Mouse (Mus musculus): ENCODE data around the gene Gfm2. TPM values are rescaled to one million over a fixed set of nuclear protein-coding genes. Genes with fewer than 3 reads are reported as not detected.

Gfm2 gene
- polyA plus RNA-seq, 1 experiment from 2014 or later = 27.8 TPM

GRCm38 (mm10) chr13:97142321-97142720 is 4.6 kb downstream of the Gfm2 start:
- H3K9ac ChIP-seq = no peak overlapping the region
- peaks cover 6% of the 10 kb centered on the region; the same call in 1 of the 2 replicates for H3K4me1 ChIP-seq
- peaks cover 13% of the 10 kb centered on the region; the same call in 1 of the 2 replicates for H3K36me3 ChIP-seq
- no peak for ATAC-seq (ENCODE audit: insufficient read depth, low FRiP score, low read depth)
- no peaks in the 10 kb centered on the region for H3K9me3 ChIP-seq
- H3K27ac ChIP-seq = no peak overlapping the region
- WGBS = 84% methylated on average over 7 of the region's 7 CpGs
- no peak overlapping the region for H3K4me2 ChIP-seq
- H3K27me3 ChIP-seq (replicated peaks) = no peaks in the 10 kb centered on the region
- no peak overlapping the region for H3K4me3 ChIP-seq (replicated peaks)

DNA sequence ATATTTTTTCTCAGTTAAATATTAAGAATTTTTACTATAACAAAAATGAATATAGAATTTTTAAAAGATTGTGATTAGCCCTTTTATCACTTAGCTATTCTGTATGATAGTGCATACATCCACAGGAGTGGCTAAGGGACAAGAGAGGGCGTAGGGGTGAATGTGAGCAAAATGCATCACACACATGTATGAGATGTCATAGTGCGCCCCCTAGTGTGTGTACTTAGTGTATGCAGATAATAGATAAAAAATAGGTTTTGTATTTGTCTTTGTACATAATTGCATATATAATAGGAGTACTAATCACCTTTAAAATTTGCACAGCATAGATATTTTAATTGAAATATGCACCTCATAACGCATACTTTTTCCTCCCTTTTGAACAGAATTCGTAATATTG is 8.1 kb downstream of the Gfm2 start:
- H3K4me2 ChIP-seq = no peak overlapping the region
- peaks cover 21% of the 10 kb centered on the region for H3K36me3 ChIP-seq
- no peak for ATAC-seq (ENCODE audit: insufficient read depth, low FRiP score, low read depth)
- 64% methylated on average over 4 of the region's 4 CpGs for WGBS
- H3K4me1 ChIP-seq = no peaks in the 10 kb centered on the region
- H3K27me3 ChIP-seq (replicated peaks) = no peaks in the 10 kb centered on the region
- no peaks in the 10 kb centered on the region for H3K9me3 ChIP-seq
- H3K4me3 ChIP-seq (replicated peaks) = no peak overlapping the region
- no peak overlapping the region for H3K27ac ChIP-seq
- no peak overlapping the region for H3K9ac ChIP-seq

- ATAC-seq (ENCODE audit: insufficient read depth, low FRiP score, low read depth) = no peak
- H3K4me2 ChIP-seq = no peak overlapping the region
- H3K36me3 ChIP-seq = peaks cover 48% of the 10 kb centered on the region
Observed at GRCm38 (mm10) chr13:97175520-97176264, 38.0 kb downstream of the Gfm2 start.

GRCm38 (mm10) chr13:97176731-97177130 is 39.0 kb downstream of the Gfm2 start:
- Histone ChIP-seq H3K4me2 (no peak overlapping the region), H3K27me3 (replicated peaks) (no peaks in the 10 kb centered on the region), H3K27ac (no peak overlapping the region), H3K9me3 (no peaks in the 10 kb centered on the region), H3K36me3 (peaks cover 48% of the 10 kb centered on the region), H3K9ac (no peak overlapping the region), H3K4me1 (no peaks in the 10 kb centered on the region), H3K4me3 (replicated peaks) (no peak overlapping the region)
- WGBS = 85% methylated on average over 5 of the region's 5 CpGs
- no peak for ATAC-seq (ENCODE audit: insufficient read depth, low FRiP score, low read depth)

More at GRCm38 (mm10) chr13:97175520-97176264, 38.0 kb downstream of the Gfm2 start:
- Histone ChIP-seq H3K27ac (no peak overlapping the region), H3K4me1 (no peaks in the 10 kb centered on the region), H3K4me3 (replicated peaks) (no peak overlapping the region), H3K9ac (no peak overlapping the region), H3K27me3 (replicated peaks) (no peaks in the 10 kb centered on the region), H3K9me3 (no peaks in the 10 kb centered on the region)
- WGBS = 82% methylated on average over 10 of the region's 10 CpGs

DNA sequence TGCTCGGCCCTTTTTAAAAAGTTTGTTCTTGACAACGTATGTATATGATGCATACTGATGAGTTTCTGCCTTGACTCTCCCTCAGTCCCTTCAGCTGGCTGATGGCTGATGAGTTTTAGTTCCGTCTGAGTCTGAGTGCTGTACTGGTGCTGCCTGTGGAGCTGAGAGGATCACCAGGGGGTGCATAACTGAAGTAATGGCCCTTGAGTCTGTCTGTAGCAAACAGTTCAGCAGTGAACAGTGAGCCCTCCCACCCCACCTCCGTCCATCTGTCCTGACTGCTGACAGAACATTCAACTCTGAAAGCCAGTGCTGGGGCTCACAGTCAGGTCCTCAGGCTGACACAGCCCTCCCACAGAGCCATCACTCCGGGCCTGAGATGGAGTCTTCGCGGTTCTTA is 41.2 kb downstream of the Gfm2 start:
- Histone ChIP-seq H3K36me3 (peaks cover 35% of the 10 kb centered on the region), H3K27ac (no peak overlapping the region)
- no peak for ATAC-seq (ENCODE audit: insufficient read depth, low FRiP score, low read depth)

GRCm38 (mm10) chr13:97180113-97180828 is 42.5 kb downstream of the Gfm2 start:
- Histone ChIP-seq H3K4me3 (replicated peaks) (no peak overlapping the region), H3K36me3 (peaks cover 25% of the 10 kb centered on the region), H3K4me1 (0 out of 2 replicates have a peak, but pooled peaks cover 5% of the 10 kb centered on the region), H3K27ac (no peak overlapping the region), H3K9ac (no peak overlapping the region), H3K9me3 (no peaks in the 10 kb centered on the region), H3K27me3 (replicated peaks) (no peaks in the 10 kb centered on the region), H3K4me2 (no peak overlapping the region)
- no peak for ATAC-seq (ENCODE audit: insufficient read depth, low FRiP score, low read depth)
- 81% methylated on average over 6 of the region's 6 CpGs for WGBS

More for the DNA sequence above, 41.2 kb downstream of the Gfm2 start:
- no peak overlapping the region for H3K4me2 ChIP-seq
- no peaks in the 10 kb centered on the region for H3K27me3 ChIP-seq (replicated peaks)
- 80% methylated on average over 7 of the region's 7 CpGs for WGBS
- H3K9ac ChIP-seq = no peak overlapping the region
- H3K9me3 ChIP-seq = no peaks in the 10 kb centered on the region
- H3K4me3 ChIP-seq (replicated peaks) = no peak overlapping the region
- no peaks in the 10 kb centered on the region for H3K4me1 ChIP-seq

DNA sequence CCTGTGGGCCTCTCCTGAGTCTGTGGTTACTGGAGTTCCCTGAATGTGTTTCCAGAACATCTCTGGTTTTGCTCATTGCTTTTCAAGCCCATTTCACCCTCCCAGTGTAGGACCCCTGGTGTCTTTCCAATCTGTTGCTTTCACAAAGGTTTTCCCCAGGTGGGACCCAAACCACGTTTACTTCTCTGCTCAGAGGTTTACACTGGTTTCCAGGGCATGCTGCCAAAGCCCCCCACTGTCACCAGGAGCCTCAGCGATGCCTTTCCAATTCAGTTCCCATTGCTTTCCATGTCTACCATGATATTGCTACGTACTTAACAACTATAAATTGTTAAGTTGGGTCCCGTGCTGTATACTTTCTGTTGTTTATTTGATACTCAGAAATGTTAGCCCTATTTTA is 45.1 kb downstream of the Gfm2 start:
- Histone ChIP-seq H3K4me2 (no peak overlapping the region), H3K4me1 (0 out of 2 replicates have a peak, but pooled peaks cover 5% of the 10 kb centered on the region), H3K9ac (no peak overlapping the region), H3K4me3 (replicated peaks) (no peak overlapping the region), H3K27me3 (replicated peaks) (no peaks in the 10 kb centered on the region), H3K27ac (no peak overlapping the region), H3K9me3 (no peaks in the 10 kb centered on the region), H3K36me3 (peaks cover 8% of the 10 kb centered on the region; the same call in 1 of the 2 replicates)
- no peak for ATAC-seq (ENCODE audit: insufficient read depth, low FRiP score, low read depth)
- WGBS = 80% methylated on average over 4 of the region's 4 CpGs

GRCm38 (mm10) chr13:97184168-97184567 is 46.4 kb downstream of the Gfm2 start:
- WGBS = 65% methylated on average over 2 of the region's 2 CpGs
- Histone ChIP-seq H3K4me2 (no peak overlapping the region), H3K27ac (no peak overlapping the region)

GRCm38 (mm10) chr13:97184656-97185055 is 46.9 kb downstream of the Gfm2 start:
- no peak overlapping the region for H3K4me3 ChIP-seq (replicated peaks)
- H3K36me3 ChIP-seq = no peaks in the 10 kb centered on the region; the same call in 1 of the 2 replicates
- no peak overlapping the region for H3K27ac ChIP-seq
- no peak overlapping the region for H3K4me2 ChIP-seq
- no peak overlapping the region for H3K9ac ChIP-seq
- ATAC-seq (ENCODE audit: insufficient read depth, low FRiP score, low read depth) = no peak
- H3K9me3 ChIP-seq = no peaks in the 10 kb centered on the region
- 0 out of 2 replicates have a peak, but pooled peaks cover 5% of the 10 kb centered on the region for H3K4me1 ChIP-seq
- 38% methylated on average over 5 of the region's 5 CpGs for WGBS
- no peaks in the 10 kb centered on the region for H3K27me3 ChIP-seq (replicated peaks)

More at GRCm38 (mm10) chr13:97184168-97184567, 46.4 kb downstream of the Gfm2 start:
- ATAC-seq (ENCODE audit: insufficient read depth, low FRiP score, low read depth) = no peak
- Histone ChIP-seq H3K9ac (no peak overlapping the region), H3K27me3 (replicated peaks) (no peaks in the 10 kb centered on the region), H3K36me3 (no peaks in the 10 kb centered on the region; the same call in 1 of the 2 replicates), H3K9me3 (no peaks in the 10 kb centered on the region), H3K4me1 (0 out of 2 replicates have a peak, but pooled peaks cover 5% of the 10 kb centered on the region), H3K4me3 (replicated peaks) (no peak overlapping the region)

DNA sequence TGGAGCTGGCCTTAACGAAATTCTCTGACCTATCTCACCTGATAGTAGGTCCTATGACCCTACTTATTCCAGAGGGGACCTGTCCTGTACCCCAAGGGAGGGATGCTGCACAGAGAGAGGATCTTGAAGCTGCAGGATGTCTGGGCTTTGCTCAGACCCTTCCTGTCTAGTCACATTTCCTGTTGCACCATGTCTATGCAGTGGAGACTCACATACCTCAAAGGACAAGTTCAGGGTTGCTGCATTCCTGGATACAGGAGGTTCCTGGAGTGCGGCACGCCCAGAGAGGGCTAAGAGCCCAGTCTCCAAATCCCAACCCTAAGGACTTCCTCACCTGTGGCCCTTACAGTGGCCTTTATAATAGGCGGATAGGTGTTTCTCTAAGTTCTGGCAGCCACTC is 48.6 kb downstream of the Gfm2 start:
- no peak overlapping the region for H3K27ac ChIP-seq
- no peaks in the 10 kb centered on the region for H3K9me3 ChIP-seq
- 75% methylated on average over 4 of the region's 4 CpGs for WGBS
- 0 out of 2 replicates have a peak, but pooled peaks cover 5% of the 10 kb centered on the region for H3K4me1 ChIP-seq
- no peaks in the 10 kb centered on the region; the same call in 1 of the 2 replicates for H3K36me3 ChIP-seq
- H3K9ac ChIP-seq = no peak overlapping the region
- no peak overlapping the region for H3K4me3 ChIP-seq (replicated peaks)
- no peak overlapping the region for H3K4me2 ChIP-seq
- no peaks in the 10 kb centered on the region for H3K27me3 ChIP-seq (replicated peaks)
- ATAC-seq (ENCODE audit: insufficient read depth, low FRiP score, low read depth) = no peak

DNA sequence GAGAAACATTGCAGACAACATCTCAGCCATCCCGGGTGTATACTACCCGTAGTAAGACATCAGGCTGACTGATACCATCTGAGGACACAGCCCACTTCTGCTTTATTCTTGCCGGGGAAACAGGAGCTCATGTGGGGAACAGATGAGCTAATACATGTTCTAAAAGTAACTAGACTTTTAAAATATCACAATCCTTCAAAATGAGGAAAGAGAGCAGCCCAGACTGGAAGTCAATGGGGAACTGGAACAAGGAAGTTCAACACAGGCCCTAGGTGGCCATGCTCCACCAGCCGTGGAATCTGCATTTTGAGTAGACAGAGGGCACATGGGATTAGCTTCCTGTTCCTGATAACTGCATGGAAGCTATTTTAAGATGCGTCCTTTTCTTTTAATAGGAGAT is 50.0 kb downstream of the Gfm2 start:
- H3K4me2 ChIP-seq = no peak overlapping the region
- no peaks in the 10 kb centered on the region; the same call in 1 of the 2 replicates for H3K36me3 ChIP-seq
- 0 out of 2 replicates have a peak, but pooled peaks cover 5% of the 10 kb centered on the region for H3K4me1 ChIP-seq
- H3K9me3 ChIP-seq = no peaks in the 10 kb centered on the region
- H3K27ac ChIP-seq = no peak overlapping the region
- WGBS = 82% methylated on average over 5 of the region's 5 CpGs
- no peak overlapping the region for H3K9ac ChIP-seq
- no peaks in the 10 kb centered on the region for H3K27me3 ChIP-seq (replicated peaks)
- no peak for ATAC-seq (ENCODE audit: insufficient read depth, low FRiP score, low read depth)
- no peak overlapping the region for H3K4me3 ChIP-seq (replicated peaks)

DNA sequence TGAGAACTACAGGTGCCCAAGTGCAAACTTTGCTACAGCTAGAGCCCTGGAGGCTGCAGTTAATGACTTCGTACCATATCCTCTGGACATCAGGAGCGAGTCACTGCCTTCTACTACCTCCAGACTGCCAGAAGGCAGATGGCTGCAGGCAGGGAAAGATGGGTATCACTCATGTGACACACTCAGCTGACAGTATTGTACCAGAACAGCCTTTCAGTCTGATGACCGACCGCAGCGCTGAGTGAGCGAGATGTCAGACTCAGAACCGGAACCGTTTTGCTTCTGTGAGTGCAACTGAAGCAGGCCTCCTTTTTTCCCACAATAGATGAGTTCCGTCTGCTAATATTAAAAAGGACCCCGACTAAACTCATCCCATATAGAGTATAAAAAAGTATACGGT is 54.9 kb downstream of the Gfm2 start:
- Histone ChIP-seq H3K36me3 (no peaks in the 10 kb centered on the region), H3K9me3 (no peaks in the 10 kb centered on the region), H3K4me2 (no peak overlapping the region), H3K27me3 (replicated peaks) (no peaks in the 10 kb centered on the region), H3K4me1 (no peaks in the 10 kb centered on the region), H3K9ac (no peak overlapping the region), H3K4me3 (replicated peaks) (no peak overlapping the region), H3K27ac (no peak overlapping the region)
- 91% methylated on average over 11 of the region's 11 CpGs for WGBS
- ATAC-seq (ENCODE audit: insufficient read depth, low FRiP score, low read depth) = no peak
